Mouse (Mus musculus) layer of hippocampus, adult 11-12 months (tissue): ENCODE results near the gene Copz1.
A peak's percentile ranks its signal among the peaks of the same experiment; 100 is the strongest.
"Not testable (repeated sequence)": the region's sequence is repeated elsewhere in the genome, so short reads cannot be mapped to it uniquely, and the experiment has no call there.

Experiments used
- DNase-seq: peaks from one replicate; pipeline ENCODE4 v3.0.0; 2022; ENCODE audit warnings: low spot score

The Copz1 gene

DNA sequence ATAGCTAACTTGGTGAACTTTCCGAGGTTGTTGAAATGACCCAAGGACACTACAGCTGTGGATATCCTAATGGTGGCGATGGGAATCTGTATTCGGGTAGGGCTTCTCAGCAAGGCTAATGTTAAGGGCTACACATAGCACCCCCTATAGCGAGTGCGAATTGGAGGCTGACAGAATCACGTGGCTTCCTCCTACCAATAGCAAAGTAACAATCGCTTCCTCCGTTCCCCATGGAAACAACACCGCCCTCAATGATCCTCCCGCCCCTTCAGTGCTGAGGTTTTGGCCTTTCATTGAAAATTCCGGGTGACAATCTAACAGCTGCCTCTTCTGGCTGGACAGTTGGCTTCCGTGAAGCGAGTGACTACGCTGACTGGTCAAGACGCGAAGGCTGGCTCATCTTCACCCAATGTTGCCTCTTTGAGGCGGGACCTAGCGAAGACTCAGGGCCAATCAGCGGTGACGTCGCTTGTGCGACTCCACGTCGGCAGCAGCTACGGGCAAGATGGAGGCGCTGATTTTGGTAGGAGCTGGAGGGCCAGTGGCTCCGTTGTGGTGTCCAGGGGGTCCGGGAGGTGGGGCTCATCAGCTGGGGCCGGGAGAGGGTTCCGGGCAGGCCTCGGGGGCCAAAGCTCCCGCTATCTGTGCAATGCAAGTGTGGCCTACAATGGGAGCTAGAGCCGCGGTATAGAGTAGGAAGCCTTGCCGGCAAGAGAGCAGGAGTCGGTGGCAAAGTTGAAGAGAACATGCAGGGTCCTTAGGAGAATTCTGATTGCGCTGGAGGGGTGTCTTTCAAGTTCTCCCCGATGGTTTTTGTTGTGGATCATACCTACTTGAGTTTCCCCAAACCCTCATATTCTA is at the start of gene Copz1:
Gene Copz1, plus strand, starts transcription at position 296 of the 861 bp plus-strand sequence.
- DNase-seq: peak; percentile 98

DNA sequence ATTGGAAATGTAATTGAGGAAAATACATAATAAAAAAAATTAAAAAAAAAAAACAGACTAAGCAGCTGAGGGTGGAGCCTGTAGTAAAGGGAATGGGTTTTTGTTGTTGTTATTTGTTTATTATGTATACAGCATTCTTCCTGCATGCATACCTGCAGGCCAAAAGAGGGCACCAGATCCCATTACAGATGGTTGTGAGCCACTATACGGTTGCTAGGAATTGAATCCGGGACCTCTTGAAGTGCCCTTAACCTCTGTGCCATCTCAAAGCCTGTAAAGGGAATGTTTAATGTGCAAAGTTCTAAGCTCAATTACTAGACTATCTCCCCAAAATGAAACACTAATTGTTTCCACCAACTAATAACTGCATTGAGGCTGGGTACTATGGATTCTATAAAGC is 48.4 kb upstream of the Copz1 start:
- DNase-seq: no peak

DNA sequence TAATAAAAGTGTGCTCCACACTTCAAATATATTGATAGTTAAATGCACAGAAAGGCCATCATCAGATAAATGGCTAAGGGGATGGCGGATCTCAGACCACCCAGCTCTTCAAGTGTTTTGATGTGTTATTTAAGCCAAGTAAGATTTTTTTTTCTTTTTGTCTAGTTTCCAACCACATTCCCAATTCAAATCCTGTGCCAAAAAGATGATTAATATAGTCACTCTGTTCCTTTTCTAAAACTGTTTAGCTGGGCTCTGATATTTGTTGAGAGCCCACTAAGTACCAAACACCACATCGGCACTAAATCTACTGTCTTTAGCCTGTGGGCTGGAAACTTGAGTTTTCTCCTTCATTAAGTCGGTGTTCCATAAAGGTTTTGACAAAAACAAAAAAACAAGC is 45.5 kb upstream of the Copz1 start:
- no peak for DNase-seq

DNA sequence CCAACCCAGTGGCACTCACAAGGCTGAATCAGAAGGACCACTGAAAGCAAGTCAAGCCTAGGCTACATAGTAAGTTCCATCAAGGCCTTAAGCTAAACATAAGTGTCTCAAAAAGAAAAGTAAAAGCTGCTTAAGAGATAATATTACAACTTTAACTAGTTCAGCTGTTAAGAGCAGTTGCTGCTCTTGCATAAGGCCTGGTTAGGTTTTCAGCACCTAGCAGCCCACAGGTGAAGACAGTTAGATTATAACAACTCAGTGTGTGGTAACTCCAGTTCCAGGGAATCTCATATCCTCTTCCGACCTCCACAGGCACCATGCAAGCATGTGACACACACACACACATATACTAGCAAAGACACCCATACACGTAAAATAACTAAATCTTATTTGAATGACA is 44.9 kb upstream of the Copz1 start:
- DNase-seq: no peak

DNA sequence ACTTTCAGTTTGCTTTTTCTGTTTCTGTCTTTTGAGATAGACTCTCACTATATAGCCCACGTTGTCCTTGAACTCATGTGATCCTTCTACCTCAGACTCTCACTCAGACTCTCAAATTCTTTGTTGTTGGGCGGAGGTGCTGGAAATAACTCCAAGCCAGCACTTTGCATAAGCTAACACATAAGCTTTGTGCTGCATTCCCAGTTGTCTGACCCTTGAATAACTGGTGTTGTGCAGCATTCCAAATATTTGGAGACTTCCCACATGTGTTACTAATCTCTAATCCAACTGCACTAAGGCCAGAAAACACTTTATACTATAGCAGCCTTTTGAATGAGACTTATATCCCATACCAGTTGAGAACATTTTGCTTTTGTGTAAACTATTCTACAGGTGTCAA is 43.6 kb upstream of the Copz1 start:
- no peak for DNase-seq

DNA sequence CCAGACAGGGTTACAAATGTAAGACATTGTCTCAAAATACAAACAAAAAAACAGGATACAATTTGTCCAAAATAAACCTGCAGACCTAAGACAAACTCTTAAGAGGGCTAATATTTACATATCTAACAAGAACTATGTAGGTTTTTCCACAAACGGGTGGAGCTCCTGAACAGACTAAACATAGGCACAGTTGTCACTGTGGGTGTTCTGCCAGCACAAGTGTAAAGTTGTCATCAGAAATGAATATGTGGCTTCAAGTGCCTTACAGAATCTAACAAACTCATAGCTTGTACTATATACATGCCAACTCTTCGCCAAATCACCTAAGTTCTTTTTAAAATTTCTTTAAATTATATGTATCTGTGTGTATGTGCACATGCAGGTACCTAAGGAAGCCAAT is 39.4 kb upstream of the Copz1 start:
- no peak for DNase-seq

DNA sequence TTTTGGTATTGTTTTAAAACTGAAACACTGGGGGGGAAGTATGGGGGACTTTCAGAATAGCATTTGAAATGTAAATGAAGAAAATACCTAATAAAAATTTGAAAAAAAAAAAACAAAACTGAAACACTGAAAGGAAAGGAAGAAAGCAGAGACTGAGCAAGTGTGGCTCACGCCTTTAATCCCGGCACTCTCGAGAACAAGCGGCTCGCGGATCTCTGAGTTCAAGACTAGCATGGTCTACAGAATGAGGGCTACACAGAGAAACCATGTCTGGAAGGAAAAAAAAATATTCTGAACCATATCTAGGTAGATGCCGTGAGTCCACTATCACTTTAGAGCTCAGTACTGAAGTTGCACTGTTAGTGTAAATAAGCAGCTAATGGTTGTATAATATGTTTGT is 35.2 kb upstream of the Copz1 start:
- DNase-seq: no peak

DNA sequence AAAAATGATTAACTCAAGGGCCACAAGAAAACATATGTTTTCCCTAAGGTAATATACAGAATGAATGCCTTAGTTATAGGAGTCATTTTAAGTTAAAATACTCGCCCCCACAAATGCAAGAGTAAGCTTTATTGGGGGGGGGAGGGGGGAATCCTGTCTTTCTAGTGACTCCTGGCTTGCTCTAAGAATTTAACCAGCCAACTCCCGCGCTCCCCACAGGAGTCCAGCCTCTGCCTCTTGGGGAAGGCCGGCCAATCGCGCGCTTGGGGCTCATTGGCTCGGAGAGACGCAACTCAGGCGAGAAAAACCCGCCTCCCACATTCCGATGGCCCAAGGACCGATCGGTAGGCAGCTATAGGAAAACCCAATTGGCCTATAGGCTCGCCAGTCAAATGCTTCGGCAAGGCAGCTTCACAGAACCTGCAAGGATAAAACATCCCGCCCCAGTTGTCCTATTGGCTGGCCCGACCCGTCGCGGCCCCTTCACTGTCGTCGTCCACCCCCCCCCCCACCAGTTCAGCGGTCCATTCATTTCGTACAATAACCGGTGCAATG is 33.3 kb upstream of the Copz1 start:
- peak; percentile 96 for DNase-seq

DNA sequence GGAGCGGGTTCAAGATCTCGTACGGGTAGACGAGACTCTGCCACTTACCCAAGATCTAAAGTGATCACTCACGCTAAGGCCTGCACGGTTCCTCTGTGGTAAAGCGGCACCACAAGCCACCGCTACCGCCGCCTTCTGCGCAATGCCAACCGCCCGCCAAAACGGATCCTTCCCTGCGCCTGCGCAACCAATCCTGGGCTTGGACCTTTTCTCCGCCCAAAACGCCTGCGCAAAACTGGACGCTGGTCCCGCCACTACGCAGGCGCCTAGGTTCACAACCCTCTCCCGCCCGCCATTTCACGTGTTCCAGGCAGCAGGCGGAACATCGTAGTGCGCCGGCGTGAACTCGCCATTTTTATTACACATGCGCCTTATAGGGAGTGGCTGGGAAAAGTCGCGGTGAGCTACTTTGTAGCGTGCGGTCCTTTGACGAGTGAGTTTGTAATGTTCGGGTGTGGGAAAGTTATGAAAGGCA is 32.8 kb upstream of the Copz1 start, which contains the start of gene Cbx5:
Gene Cbx5, minus strand, starts transcription at position 132 of the 475 bp plus-strand sequence.
- peak; percentile 98 for DNase-seq

DNA sequence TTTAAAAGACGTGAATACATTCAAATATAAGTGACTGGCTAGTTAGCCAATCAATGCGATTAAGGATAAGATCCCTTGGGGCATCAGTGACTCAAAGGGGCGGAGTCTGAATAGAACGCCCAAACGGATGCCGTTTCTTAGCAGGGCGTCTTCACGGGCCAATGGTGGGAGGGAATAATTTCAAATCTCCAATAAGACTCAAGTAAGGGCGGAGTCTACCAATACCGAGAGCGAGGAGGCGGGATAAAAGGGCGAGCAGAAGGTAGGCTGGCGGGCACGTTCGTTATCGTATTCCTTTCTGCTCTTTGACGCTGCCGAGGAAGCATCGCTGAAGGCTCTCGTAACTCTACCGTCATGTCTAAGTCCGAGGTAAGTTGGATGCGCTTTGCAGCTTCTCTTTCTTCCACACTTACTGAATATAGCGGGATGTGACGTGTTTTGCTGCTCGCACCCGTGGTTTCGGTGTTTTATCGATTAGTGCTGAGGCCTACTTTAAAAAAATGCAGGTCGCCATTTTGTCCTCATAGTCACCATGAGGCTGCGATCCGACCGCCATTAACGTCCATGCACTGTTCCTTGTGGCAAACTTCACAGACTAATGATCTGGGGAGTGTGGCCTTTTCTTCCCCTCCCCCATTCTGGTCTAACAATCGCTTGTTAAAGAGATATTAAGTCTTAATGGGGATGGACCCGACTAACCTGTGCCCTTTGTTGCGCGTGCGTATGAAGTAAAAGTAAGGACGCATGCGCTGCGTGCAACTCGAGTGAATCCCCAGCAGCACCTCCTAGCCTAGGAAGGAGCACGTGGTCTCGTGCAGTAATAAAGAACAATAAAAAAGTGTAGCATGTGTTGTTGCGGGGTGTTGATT is 32.1 kb upstream of the Copz1 start, which contains the start of gene Hnrnpa1:
Gene Hnrnpa1, plus strand, starts transcription at position 273 of the 869 bp plus-strand sequence.
- DNase-seq: peak; percentile 96

DNA sequence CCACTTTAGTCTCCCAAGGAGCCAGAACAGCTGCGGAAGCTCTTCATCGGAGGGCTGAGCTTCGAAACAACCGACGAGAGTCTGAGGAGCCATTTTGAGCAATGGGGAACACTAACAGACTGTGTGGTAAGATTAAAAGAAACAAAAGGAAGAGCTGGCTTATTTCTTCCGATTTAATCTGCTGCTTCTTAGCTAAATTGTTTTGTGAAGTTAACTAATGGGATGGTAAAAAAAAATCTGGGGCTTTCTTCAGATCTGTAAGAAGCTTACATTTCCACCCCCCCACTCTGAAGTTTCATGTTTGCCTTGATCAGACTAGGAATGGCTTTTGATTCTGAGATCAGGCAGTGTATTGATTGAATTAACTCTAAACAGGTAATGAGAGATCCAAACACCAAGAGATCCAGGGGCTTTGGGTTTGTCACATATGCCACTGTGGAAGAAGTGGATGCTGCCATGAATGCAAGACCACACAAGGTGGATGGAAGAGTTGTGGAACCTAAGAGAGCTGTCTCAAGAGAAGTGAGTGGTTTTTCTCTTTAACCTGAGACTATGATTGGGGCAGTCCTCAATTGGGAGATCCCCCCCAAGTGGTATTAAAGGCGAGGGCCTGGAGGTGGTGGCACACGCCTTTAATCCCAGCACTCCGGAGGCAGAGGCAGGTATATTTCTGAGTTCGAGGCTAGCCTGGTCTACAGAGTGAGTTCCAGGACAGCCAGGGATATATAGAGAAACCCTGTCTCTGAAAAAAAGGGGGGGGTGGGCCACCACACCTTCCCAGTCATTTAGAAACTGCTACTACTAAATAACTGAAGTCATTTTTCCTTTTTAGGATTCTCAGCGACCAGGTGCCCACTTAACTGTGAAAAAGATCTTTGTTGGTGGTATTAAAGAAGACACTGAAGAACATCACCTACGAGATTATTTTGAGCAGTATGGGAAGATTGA is 31.2 kb upstream of the Copz1 start:
- not testable (repeated sequence) for DNase-seq

DNA sequence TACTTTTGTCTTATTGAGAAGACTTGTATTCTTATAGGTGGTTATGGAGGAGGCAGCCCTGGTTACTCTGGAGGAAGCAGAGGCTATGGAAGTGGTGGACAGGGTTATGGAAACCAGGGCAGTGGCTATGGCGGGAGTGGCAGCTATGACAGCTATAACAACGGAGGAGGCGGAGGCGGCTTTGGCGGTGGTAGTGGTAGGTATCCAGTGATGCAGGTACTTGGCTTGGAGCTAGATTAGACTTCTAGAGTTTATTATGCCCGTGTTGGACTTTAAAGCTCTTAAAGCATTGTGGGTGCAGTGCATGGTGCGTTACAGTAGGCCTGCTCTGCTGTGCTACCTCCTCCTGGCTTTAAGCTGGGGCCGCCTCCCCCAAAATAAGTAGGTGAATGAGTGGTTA is 29.6 kb upstream of the Copz1 start:
- no peak for DNase-seq

DNA sequence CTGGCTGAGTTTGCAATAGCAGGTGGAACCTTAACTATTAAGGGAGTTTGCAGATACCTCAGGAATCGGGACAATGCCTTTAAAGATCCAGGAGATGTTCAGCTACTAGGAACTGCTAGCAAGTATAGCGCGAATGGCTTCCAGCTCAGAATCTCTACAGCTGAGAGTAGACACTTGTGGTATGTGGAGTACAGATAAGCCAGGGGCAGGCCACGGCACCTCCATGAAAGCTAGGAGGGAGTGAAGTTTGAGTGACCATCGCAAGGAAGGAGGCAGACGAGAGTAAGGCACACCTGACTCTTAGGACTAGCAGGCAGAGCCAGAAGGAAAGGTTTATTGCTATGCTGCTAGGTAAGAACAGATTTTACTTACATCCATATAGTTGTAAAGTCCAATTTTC is 26.9 kb upstream of the Copz1 start:
- no peak for DNase-seq

DNA sequence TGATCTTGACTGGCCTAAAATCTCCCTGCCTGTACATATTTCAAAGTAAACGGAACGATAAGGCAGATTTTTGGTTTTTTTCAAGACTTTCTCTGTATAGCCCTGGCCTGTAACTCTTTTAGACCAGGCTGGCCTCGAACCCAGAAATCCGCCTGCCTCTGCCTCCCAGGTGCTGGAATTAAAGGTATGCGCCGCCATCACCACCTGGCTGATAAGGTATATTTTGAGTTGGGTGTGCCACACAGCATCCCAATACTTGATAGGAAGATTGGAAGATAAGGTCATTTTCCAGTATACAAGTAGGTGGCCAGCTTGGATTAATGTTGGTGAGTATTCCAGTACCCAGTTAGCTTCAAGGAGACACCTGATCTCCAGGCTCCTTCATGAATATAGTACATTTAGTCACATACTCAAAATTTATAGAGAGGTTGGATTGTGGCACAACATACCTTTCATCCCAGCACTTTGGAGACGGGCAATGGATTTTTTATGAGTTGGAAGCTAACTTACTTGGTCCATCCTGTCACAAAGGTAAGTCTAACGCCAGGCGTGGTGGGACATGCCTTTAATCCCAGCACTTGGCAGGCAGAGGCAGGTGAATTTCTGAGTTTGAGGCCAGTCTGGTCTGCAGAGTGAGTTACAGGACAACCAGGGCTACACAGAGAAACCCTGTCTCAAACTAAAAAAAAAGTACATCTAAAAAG is 25.3 kb upstream of the Copz1 start:
- DNase-seq: no peak

DNA sequence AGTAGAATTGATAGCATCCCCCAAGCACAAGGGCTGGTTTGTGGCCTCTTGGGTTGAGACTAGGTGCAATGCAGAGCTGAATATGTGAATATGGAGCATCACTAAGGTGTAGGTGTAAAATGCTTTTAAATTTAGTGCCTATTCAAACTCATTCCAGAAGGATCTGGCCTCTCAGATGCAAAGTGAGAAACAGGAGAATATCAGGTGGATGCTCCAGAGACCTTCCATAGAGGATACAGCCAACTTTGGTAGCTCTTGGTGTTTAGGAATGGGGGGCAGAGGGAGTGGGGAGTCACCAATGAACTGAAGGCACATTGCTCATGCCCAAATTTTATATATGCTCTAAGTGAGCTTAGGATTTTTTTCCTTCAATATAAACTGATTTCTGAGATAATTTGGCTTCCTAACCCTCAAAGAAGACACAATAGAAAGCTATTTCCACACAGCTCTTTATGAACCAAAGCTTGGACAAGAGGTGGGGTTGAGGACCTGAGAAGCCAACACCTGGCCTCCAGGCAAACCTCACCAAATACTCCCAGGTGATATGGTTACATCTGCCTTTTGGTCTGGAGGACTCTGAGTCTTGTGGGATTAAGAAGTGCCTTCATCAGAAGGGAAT is 24.6 kb upstream of the Copz1 start:
- DNase-seq: no peak

DNA sequence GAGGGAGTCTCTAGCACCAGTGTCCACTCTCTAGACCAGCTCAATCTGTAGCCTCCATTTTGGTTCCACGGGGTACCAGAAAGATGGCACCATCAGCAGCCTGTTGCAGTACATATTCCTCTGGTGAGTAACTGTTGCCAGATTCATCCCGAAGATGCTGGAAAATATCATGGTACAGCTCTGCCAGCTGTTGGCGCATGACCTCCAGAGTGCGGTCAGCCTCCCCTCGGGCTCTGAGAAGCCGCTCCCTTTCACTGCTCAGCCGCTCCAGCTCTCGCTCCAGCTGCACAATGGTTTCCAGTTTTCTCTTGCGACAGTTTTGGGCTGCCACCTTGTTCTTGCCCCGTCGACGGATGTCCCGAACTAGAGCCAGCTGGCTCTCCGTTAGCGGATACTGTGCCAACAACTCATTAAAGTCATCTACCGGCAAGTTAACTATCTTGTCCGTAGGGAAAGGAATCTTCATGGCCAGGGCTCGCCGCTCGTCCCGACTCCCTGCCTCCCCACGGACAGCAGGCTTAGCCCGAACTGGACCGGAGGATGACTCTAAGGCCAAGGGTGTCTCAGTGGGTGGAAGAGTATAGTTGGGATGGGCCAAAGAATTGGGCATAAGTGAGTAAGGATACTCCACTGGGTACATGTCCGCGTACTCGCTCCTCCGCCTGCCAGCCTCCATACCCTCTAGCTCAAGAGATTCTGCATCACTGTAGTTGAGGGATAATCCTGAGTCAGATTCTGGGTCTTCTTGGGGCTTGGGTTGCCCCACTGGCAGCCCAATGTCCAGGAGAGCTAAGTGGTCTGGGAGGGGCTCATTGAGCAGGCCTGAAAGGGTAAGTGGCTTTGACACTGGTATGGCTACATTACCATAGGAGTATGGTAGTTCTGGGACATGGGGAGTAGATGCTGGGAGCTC is 23.9 kb upstream of the Copz1 start:
- no peak for DNase-seq

DNA sequence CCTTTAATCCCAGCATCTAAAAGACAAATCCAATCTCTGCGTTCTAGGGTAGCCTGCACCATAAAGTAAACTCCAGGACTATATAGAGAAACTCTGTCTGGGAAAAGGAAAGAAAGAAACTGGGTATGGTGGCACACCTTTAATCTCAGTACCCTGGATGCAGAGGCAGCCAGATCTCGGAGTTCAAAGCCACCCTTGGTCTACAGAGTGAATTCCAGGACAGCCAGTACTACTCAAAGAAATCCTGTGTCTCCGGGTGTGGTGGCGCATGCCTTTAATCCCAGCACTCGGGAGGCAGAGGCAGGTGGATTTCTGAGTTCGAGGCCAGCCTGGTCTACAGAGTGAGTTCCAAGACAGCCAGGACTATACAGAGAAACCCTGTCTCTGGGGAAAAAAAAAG is 23.0 kb upstream of the Copz1 start:
- not testable (repeated sequence) for DNase-seq

DNA sequence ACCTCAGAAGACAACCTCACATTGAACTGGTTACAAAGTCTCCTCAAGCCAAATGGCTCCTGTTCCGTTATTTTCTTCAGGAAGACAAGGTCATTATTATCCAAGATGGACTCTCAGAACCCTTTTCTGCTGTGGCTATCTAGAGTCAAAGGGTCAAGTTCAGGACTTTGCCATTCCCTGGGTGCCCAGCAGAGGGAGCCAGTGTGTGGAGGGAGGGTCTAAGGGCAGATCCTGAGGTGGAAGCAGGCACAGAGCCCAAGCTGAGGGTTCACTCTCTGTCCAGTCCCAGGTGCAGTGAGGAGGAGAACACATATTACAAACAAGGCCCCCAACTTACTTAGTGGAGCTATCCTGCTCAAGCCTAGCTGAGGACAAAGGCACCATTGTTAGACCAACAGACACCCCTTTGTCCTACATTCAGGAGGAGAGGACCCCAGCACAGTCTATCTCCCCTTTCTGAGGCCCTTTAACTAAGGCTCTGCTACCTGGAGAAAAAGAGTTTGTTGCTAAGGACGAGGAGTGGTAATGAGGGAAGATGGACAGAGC is 22.2 kb upstream of the Copz1 start:
- DNase-seq: peak; percentile 41

DNA sequence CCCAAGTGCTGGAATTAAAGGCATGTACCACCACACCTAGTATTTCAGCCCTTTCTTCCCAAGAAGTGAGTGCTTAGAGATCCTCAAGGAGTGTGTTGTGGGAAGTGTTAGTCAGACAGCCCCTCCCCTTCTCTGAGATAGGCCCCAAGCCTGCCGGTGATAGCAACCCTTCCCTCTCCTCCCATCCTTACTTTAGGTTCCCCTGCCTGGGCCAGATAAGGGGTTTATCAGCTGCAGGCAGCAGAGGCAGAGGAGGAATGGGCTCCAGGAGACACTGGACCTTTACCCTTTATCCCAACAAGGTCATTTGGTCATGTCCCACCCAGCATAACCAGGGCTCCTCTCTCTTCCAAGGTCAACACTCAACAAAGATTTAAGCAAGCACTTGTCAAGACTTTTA is 20.9 kb upstream of the Copz1 start:
- no peak for DNase-seq
